Mouse (Mus musculus) limb, embryonic 12.5 days (tissue): Measurements from ENCODE around the gene Pan2. TPM values are rescaled to one million over a fixed set of nuclear protein-coding genes. Genes with fewer than 3 reads are reported as not detected.
A peak's percentile ranks its signal among the peaks of the same experiment; 100 is the strongest.

ENCODE experiments used
- ATAC-seq: fragments of 200-750 bp; cut with Nextera tagmentation; 2 replicates; pipeline ENCODE4 v1.8.0; 2017; ENCODE audit warnings: low read depth, moderate TSS enrichment; ENCODE audit not compliant: insufficient number of reproducible peaks, insufficient read depth, low FRiP score, low TSS enrichment
- H3K27ac ChIP-seq: fragments of 300-500 bp; sonication (generic); 2 replicates; pipeline ENCODE4 v1.5.1; 2016; ENCODE audit warnings: mild to moderate bottlenecking, moderate library complexity
- H3K27me3 ChIP-seq: fragments of 300-500 bp; sonication (generic); 2 replicates; pipeline ENCODE4 v1.6.1; 2016; ENCODE audit warnings: mild to moderate bottlenecking, moderate library complexity
- H3K36me3 ChIP-seq: fragments of 300-500 bp; sonication (generic); 2 replicates; pipeline ENCODE4 v1.6.1; 2016; ENCODE audit warnings: mild to moderate bottlenecking, moderate library complexity
- H3K4me1 ChIP-seq: fragments of 300-500 bp; sonication (generic); replicated peaks from 2 replicates; pipeline ENCODE4 v1.6.1; 2016
- H3K4me2 ChIP-seq: fragments of 300-500 bp; sonication (generic); 2 replicates; pipeline ENCODE4 v1.6.1; 2016; ENCODE audit warnings: mild to moderate bottlenecking, moderate library complexity
- H3K4me3 ChIP-seq: fragments of 300-500 bp; sonication (generic); replicated peaks from 2 replicates; pipeline ENCODE4 v1.5.1; 2016; ENCODE audit warnings: mild to moderate bottlenecking
- H3K9ac ChIP-seq: fragments of 300-500 bp; sonication (generic); replicated peaks from 2 replicates; pipeline ENCODE4 v1.6.1; 2016; ENCODE audit warnings: mild to moderate bottlenecking, moderate library complexity
- H3K9me3 ChIP-seq: fragments of 300-500 bp; sonication (generic); 2 replicates; pipeline ENCODE4 v1.6.1; 2016; ENCODE audit warnings: mild to moderate bottlenecking, moderate library complexity
- WGBS: fragments of 180-500 bp; shearing (Covaris S2); methylation state at CpG from one replicate; pipeline ENCODE4 v1.1.7; 2016; 5-methylcytosine and 5-hydroxymethylcytosine counted together
- polyA plus RNA-seq: library from polyadenylated mRNA; unstranded; fragments of >200 nt; fragmentation: Nextera tagmentation; extraction: Ambion mirVana; gene quantifications from 2 replicates; pipeline ENCODE4 v1.2.1, GENCODE M21; 2016

Gene Pan2
- polyA plus RNA-seq, 1 experiment from 2014 or later, result 42.3 TPM

- H3K36me3 ChIP-seq, result peaks cover 14% of the 10 kb centered on the region
- H3K9ac ChIP-seq, result peak within 1 kb of the TSS; percentile 90
- peak; percentile 99 for ATAC-seq
- no peaks in the 10 kb centered on the region for H3K9me3 ChIP-seq
- peak within 1 kb of the TSS; percentile 95 for H3K4me3 ChIP-seq
- no peaks in the 10 kb centered on the region for H3K27me3 ChIP-seq
- 1% methylated on average over 60 of the region's 61 CpGs for WGBS
- H3K4me2 ChIP-seq, result peak within 1 kb of the TSS; percentile 90
- peaks cover 17% of the 10 kb centered on the region for H3K4me1 ChIP-seq
- peak within 1 kb of the TSS; percentile 93 for H3K27ac ChIP-seq
These were observed 34.4 kb downstream of the Pan2 start, which contains the start of gene Cs for GRCm38 (mm10) chr10:128337306-128338181. Gene Cs (plus strand): TSS chr10:128337734.

GRCm38 (mm10) chr10:128338415-128338814, 35.3 kb downstream of the Pan2 start:
- ATAC-seq, result no peak
- Histone ChIP-seq H3K9ac (peak overlapping the region; percentile 90), H3K36me3 (peaks cover 19% of the 10 kb centered on the region), H3K4me3 (peak overlapping the region; percentile 95), H3K4me2 (peak overlapping the region; percentile 90), H3K27ac (peak overlapping the region; percentile 93), H3K4me1 (peaks cover 17% of the 10 kb centered on the region), H3K27me3 (no peaks in the 10 kb centered on the region), H3K9me3 (no peaks in the 10 kb centered on the region)
- 20% methylated on average over 5 of the region's 5 CpGs for WGBS

GRCm38 (mm10) chr10:128338948-128339347, 35.8 kb downstream of the Pan2 start:
- Histone ChIP-seq H3K4me3 (peak overlapping the region; percentile 95), H3K36me3 (peaks cover 19% of the 10 kb centered on the region), H3K27me3 (no peaks in the 10 kb centered on the region), H3K4me1 (peaks cover 17% of the 10 kb centered on the region), H3K9me3 (no peaks in the 10 kb centered on the region), H3K9ac (peak overlapping the region; percentile 27; the same call in 1 of the 2 replicates), H3K4me2 (peak overlapping the region; percentile 90), H3K27ac (no peak overlapping the region)
- 76% methylated on average over 2 of the region's 2 CpGs for WGBS
- no peak for ATAC-seq

- Histone ChIP-seq H3K9me3 (no peaks in the 10 kb centered on the region), H3K4me3 (no peak overlapping the region)
- WGBS, result 79% methylated on average over 2 of the region's 2 CpGs
These were observed 37.1 kb downstream of the Pan2 start for GRCm38 (mm10) chr10:128340257-128340656.

GRCm38 (mm10) chr10:128343436-128343835, 40.3 kb downstream of the Pan2 start:
- Histone ChIP-seq H3K4me2 (no peak overlapping the region), H3K9me3 (no peaks in the 10 kb centered on the region), H3K9ac (no peak overlapping the region), H3K4me3 (no peak overlapping the region), H3K36me3 (peaks cover 19% of the 10 kb centered on the region), H3K27me3 (no peaks in the 10 kb centered on the region), H3K27ac (no peak overlapping the region), H3K4me1 (peaks cover 15% of the 10 kb centered on the region)
- WGBS, result 94% methylated on average over 1 of the region's 1 CpGs
- no peak for ATAC-seq

More at GRCm38 (mm10) chr10:128340257-128340656, 37.1 kb downstream of the Pan2 start:
- peaks cover 19% of the 10 kb centered on the region for H3K36me3 ChIP-seq
- H3K9ac ChIP-seq, result no peak overlapping the region
- H3K27ac ChIP-seq, result no peak overlapping the region
- H3K27me3 ChIP-seq, result no peaks in the 10 kb centered on the region
- peaks cover 22% of the 10 kb centered on the region for H3K4me1 ChIP-seq
- no peak overlapping the region for H3K4me2 ChIP-seq
- no peak for ATAC-seq

- peaks cover 23% of the 10 kb centered on the region for H3K36me3 ChIP-seq
- no peak overlapping the region for H3K4me3 ChIP-seq
- no peaks in the 10 kb centered on the region for H3K27me3 ChIP-seq
- H3K27ac ChIP-seq, result peak overlapping the region; percentile 56; the same call in 1 of the 2 replicates
- H3K9ac ChIP-seq, result peak overlapping the region; percentile 18; the same call in 1 of the 2 replicates
- H3K4me2 ChIP-seq, result no peak overlapping the region
- peaks cover 5% of the 10 kb centered on the region; the same call in 1 of the 2 replicates for H3K4me1 ChIP-seq
- H3K9me3 ChIP-seq, result no peaks in the 10 kb centered on the region
- WGBS, result 72% methylated on average over 7 of the region's 7 CpGs
- no peak for ATAC-seq
These were observed 41.6 kb downstream of the Pan2 start for GRCm38 (mm10) chr10:128344568-128345275.

GRCm38 (mm10) chr10:128347541-128347940, 44.4 kb downstream of the Pan2 start:
- WGBS, result 90% methylated on average over 8 of the region's 8 CpGs
- ATAC-seq, result no peak
- no peaks in the 10 kb centered on the region for H3K27me3 ChIP-seq

GRCm38 (mm10) chr10:128358796-128359195, 55.7 kb downstream of the Pan2 start:
- no peak overlapping the region for H3K4me2 ChIP-seq
- H3K9me3 ChIP-seq, result no peaks in the 10 kb centered on the region
- H3K4me3 ChIP-seq, result no peak overlapping the region
- ATAC-seq, result no peak
- H3K9ac ChIP-seq, result no peak overlapping the region
- no peak overlapping the region for H3K27ac ChIP-seq
- WGBS, result 64% methylated on average over 2 of the region's 2 CpGs
- peaks cover 91% of the 10 kb centered on the region for H3K36me3 ChIP-seq
- no peaks in the 10 kb centered on the region for H3K27me3 ChIP-seq
- no peaks in the 10 kb centered on the region for H3K4me1 ChIP-seq

More at GRCm38 (mm10) chr10:128347541-128347940, 44.4 kb downstream of the Pan2 start:
- no peaks in the 10 kb centered on the region for H3K9me3 ChIP-seq
- H3K4me2 ChIP-seq, result no peak overlapping the region
- no peak overlapping the region for H3K4me3 ChIP-seq
- no peak overlapping the region for H3K27ac ChIP-seq
- peaks cover 41% of the 10 kb centered on the region for H3K36me3 ChIP-seq
- no peak overlapping the region for H3K9ac ChIP-seq
- 0 out of 2 replicates have a peak, but pooled peaks cover 5% of the 10 kb centered on the region for H3K4me1 ChIP-seq

GRCm38 (mm10) chr10:128359226-128359625, 56.1 kb downstream of the Pan2 start:
- no peak overlapping the region for H3K4me2 ChIP-seq
- H3K4me1 ChIP-seq, result no peaks in the 10 kb centered on the region
- no peaks in the 10 kb centered on the region for H3K27me3 ChIP-seq
- ATAC-seq, result no peak
- peaks cover 88% of the 10 kb centered on the region for H3K36me3 ChIP-seq
- H3K4me3 ChIP-seq, result no peak overlapping the region
- H3K27ac ChIP-seq, result no peak overlapping the region
- H3K9me3 ChIP-seq, result no peaks in the 10 kb centered on the region
- H3K9ac ChIP-seq, result no peak overlapping the region
- 87% methylated on average over 6 of the region's 6 CpGs for WGBS

- no peak for ATAC-seq
- H3K4me2 ChIP-seq, result no peak overlapping the region
- 91% methylated on average over 6 of the region's 6 CpGs for WGBS
- no peak overlapping the region for H3K9ac ChIP-seq
- no peaks in the 10 kb centered on the region for H3K9me3 ChIP-seq
- H3K27ac ChIP-seq, result no peak overlapping the region
- no peak overlapping the region for H3K4me3 ChIP-seq
- no peaks in the 10 kb centered on the region for H3K27me3 ChIP-seq
- peaks cover 77% of the 10 kb centered on the region for H3K36me3 ChIP-seq
- no peaks in the 10 kb centered on the region for H3K4me1 ChIP-seq
These were observed 58.7 kb downstream of the Pan2 start for GRCm38 (mm10) chr10:128361836-128362235.

- H3K4me2 ChIP-seq, result no peak overlapping the region
- 47% methylated on average over 3 of the region's 3 CpGs for WGBS
- no peak overlapping the region for H3K27ac ChIP-seq
- no peak for ATAC-seq
- no peaks in the 10 kb centered on the region for H3K27me3 ChIP-seq
- no peaks in the 10 kb centered on the region for H3K9me3 ChIP-seq
- no peak overlapping the region for H3K4me3 ChIP-seq
- H3K4me1 ChIP-seq, result peaks cover 2% of the 10 kb centered on the region
- H3K36me3 ChIP-seq, result peaks cover 71% of the 10 kb centered on the region
- H3K9ac ChIP-seq, result no peak overlapping the region
These were observed 59.4 kb downstream of the Pan2 start for GRCm38 (mm10) chr10:128362568-128362967.
